Mouse (Mus musculus) midbrain, embryonic 16.5 days (tissue): ENCODE measurements around the gene Rdm1. TPM values are rescaled to one million over a fixed set of nuclear protein-coding genes. Genes with fewer than 3 reads are reported as not detected.

Source experiments
- ATAC-seq: fragments of 200-750 bp; cut with Nextera tagmentation; 2 replicates; pipeline ENCODE4 v1.8.0; 2017; ENCODE audit warnings: moderate TSS enrichment
- H3K27ac ChIP-seq: fragments of 300-500 bp; sonication (generic); 2 replicates; pipeline ENCODE4 v1.5.1; 2014; ENCODE audit warnings: mild to moderate bottlenecking, low read length, mixed read lengths
- H3K27me3 ChIP-seq: fragments of 300-500 bp; sonication (generic); 2 replicates; pipeline ENCODE4 v1.6.1; 2014; ENCODE audit warnings: low read depth, low read length, mixed read lengths; ENCODE audit not compliant: control insufficient read depth, insufficient read depth
- H3K36me3 ChIP-seq: fragments of 300-500 bp; sonication (generic); 2 replicates; pipeline ENCODE4 v1.6.1; 2014; ENCODE audit warnings: mild to moderate bottlenecking, low read length, moderate library complexity, mixed read lengths; ENCODE audit not compliant: control insufficient read depth, insufficient read depth
- H3K4me1 ChIP-seq: fragments of 300-500 bp; sonication (generic); 2 replicates; pipeline ENCODE4 v1.6.1; 2014; ENCODE audit warnings: mild to moderate bottlenecking, low read length, mixed read lengths; ENCODE audit not compliant: control insufficient read depth, insufficient read depth
- H3K4me2 ChIP-seq: fragments of 300-500 bp; sonication (generic); 2 replicates; pipeline ENCODE4 v1.6.1; 2014; ENCODE audit warnings: mild to moderate bottlenecking, low read length, mixed read lengths
- H3K4me3 ChIP-seq: fragments of 300-500 bp; sonication (generic); 2 replicates; pipeline ENCODE4 v1.5.1; 2014; ENCODE audit warnings: low read depth, mild to moderate bottlenecking, low read length, moderate library complexity, mixed read lengths
- H3K9ac ChIP-seq: fragments of 300-500 bp; sonication (generic); 2 replicates; pipeline ENCODE4 v1.6.1; 2014; ENCODE audit warnings: low read depth, low read length, mixed read lengths
- H3K9me3 ChIP-seq: fragments of 300-500 bp; sonication (generic); replicated peaks from 2 replicates; pipeline ENCODE4 v1.6.1; 2014; ENCODE audit warnings: mild to moderate bottlenecking, low read length, mixed read lengths; ENCODE audit not compliant: control insufficient read depth, poor library complexity, severe bottlenecking
- WGBS: fragments of 180-500 bp; shearing (Covaris S2); extraction: QIAGEN DNeasy Blood & Tissue Kit; methylation state at CpG from one replicate; pipeline ENCODE4 v1.1.7; 2014; 5-methylcytosine and 5-hydroxymethylcytosine counted together
- polyA plus RNA-seq: library from polyadenylated mRNA; unstranded; fragments of >200 nt; fragmentation: Nextera tagmentation; extraction: Ambion mirVana; gene quantifications from 2 replicates; pipeline ENCODE4 v1.2.1, GENCODE M21; 2015

The Rdm1 gene
- polyA plus RNA-seq, 1 experiment from 2014 or later, result 10.6 TPM

- Histone ChIP-seq H3K4me3 (no peak overlapping the region), H3K4me2 (no peak overlapping the region), H3K27ac (no peak overlapping the region), H3K27me3 (no peaks in the 10 kb centered on the region), H3K4me1 (peaks cover 9% of the 10 kb centered on the region; the same call in 1 of the 2 replicates), H3K36me3 (no peaks in the 10 kb centered on the region), H3K9me3 (no peaks in the 10 kb centered on the region), H3K9ac (no peak overlapping the region)
- ATAC-seq, result no peak
- 90% methylated on average over 1 of the region's 1 CpGs for WGBS
Observed at GRCm38 (mm10) chr11:101670334-101670733, 43.3 kb downstream of the Rdm1 start.

GRCm38 (mm10) chr11:101671255-101671654 is 44.3 kb downstream of the Rdm1 start:
- Histone ChIP-seq H3K4me2 (no peak overlapping the region), H3K4me1 (0 out of 2 replicates have a peak, but pooled peaks cover 6% of the 10 kb centered on the region), H3K36me3 (no peaks in the 10 kb centered on the region), H3K9me3 (no peaks in the 10 kb centered on the region), H3K27ac (no peak overlapping the region), H3K27me3 (no peaks in the 10 kb centered on the region), H3K4me3 (no peak overlapping the region), H3K9ac (no peak overlapping the region)
- ATAC-seq, result no peak
- WGBS, result 85% methylated on average over 4 of the region's 4 CpGs

- Histone ChIP-seq H3K4me3 (no peak overlapping the region), H3K4me1 (0 out of 2 replicates have a peak, but pooled peaks cover under 1% of the 10 kb centered on the region), H3K9me3 (no peaks in the 10 kb centered on the region), H3K36me3 (no peaks in the 10 kb centered on the region), H3K9ac (no peak overlapping the region), H3K27ac (no peak overlapping the region), H3K4me2 (no peak overlapping the region), H3K27me3 (no peaks in the 10 kb centered on the region)
- 36% methylated on average over 16 of the region's 16 CpGs for WGBS
- ATAC-seq, result no peak
Observed at GRCm38 (mm10) chr11:101673010-101673642, 46.1 kb downstream of the Rdm1 start.

- Histone ChIP-seq H3K27ac (no peak overlapping the region), H3K27me3 (no peaks in the 10 kb centered on the region), H3K4me1 (no peaks in the 10 kb centered on the region), H3K9ac (no peak overlapping the region), H3K9me3 (no peaks in the 10 kb centered on the region), H3K4me3 (no peak overlapping the region), H3K36me3 (no peaks in the 10 kb centered on the region), H3K4me2 (no peak overlapping the region)
- WGBS, result 94% methylated on average over 5 of the region's 5 CpGs
- no peak for ATAC-seq
Observed at GRCm38 (mm10) chr11:101674106-101674505, 47.1 kb downstream of the Rdm1 start.

- H3K4me2 ChIP-seq, result no peak overlapping the region
- no peaks in the 10 kb centered on the region for H3K36me3 ChIP-seq
- no peaks in the 10 kb centered on the region for H3K9me3 ChIP-seq
- H3K27me3 ChIP-seq, result no peaks in the 10 kb centered on the region
- 96% methylated on average over 4 of the region's 4 CpGs for WGBS
- no peak overlapping the region for H3K27ac ChIP-seq
- H3K4me3 ChIP-seq, result no peak overlapping the region
- H3K9ac ChIP-seq, result no peak overlapping the region
- no peak for ATAC-seq
- H3K4me1 ChIP-seq, result no peaks in the 10 kb centered on the region
Observed at GRCm38 (mm10) chr11:101675349-101675748, 48.4 kb downstream of the Rdm1 start.

GRCm38 (mm10) chr11:101677655-101678054 is 50.7 kb downstream of the Rdm1 start:
- H3K27me3 ChIP-seq, result no peaks in the 10 kb centered on the region
- 86% methylated on average over 12 of the region's 12 CpGs for WGBS
- no peak overlapping the region for H3K4me3 ChIP-seq
- H3K4me1 ChIP-seq, result 0 out of 2 replicates have a peak, but pooled peaks cover 3% of the 10 kb centered on the region
- ATAC-seq, result no peak
- no peaks in the 10 kb centered on the region for H3K9me3 ChIP-seq
- no peak overlapping the region for H3K27ac ChIP-seq
- H3K4me2 ChIP-seq, result no peak overlapping the region
- 0 out of 2 replicates have a peak overlapping the region, but pooled peaks have one; percentile 25 for H3K9ac ChIP-seq
- no peaks in the 10 kb centered on the region for H3K36me3 ChIP-seq

- Histone ChIP-seq H3K36me3 (no peaks in the 10 kb centered on the region), H3K27me3 (no peaks in the 10 kb centered on the region), H3K4me2 (no peak overlapping the region), H3K27ac (no peak overlapping the region), H3K4me3 (no peak overlapping the region), H3K9ac (no peak overlapping the region), H3K4me1 (0 out of 2 replicates have a peak, but pooled peaks cover 3% of the 10 kb centered on the region), H3K9me3 (no peaks in the 10 kb centered on the region)
- ATAC-seq, result no peak
- WGBS, result 80% methylated on average over 5 of the region's 5 CpGs
Observed at GRCm38 (mm10) chr11:101678770-101679169, 51.8 kb downstream of the Rdm1 start.

GRCm38 (mm10) chr11:101679907-101680306 is 52.9 kb downstream of the Rdm1 start:
- H3K27me3 ChIP-seq, result no peaks in the 10 kb centered on the region
- 0 out of 2 replicates have a peak, but pooled peaks cover 3% of the 10 kb centered on the region for H3K4me1 ChIP-seq
- no peak overlapping the region for H3K4me3 ChIP-seq
- 57% methylated on average over 5 of the region's 7 CpGs for WGBS
- no peak overlapping the region for H3K9ac ChIP-seq
- no peak overlapping the region for H3K4me2 ChIP-seq
- ATAC-seq, result no peak
- H3K36me3 ChIP-seq, result no peaks in the 10 kb centered on the region
- no peaks in the 10 kb centered on the region for H3K9me3 ChIP-seq
- H3K27ac ChIP-seq, result no peak overlapping the region

- Histone ChIP-seq H3K4me1 (0 out of 2 replicates have a peak, but pooled peaks cover 3% of the 10 kb centered on the region), H3K9me3 (no peaks in the 10 kb centered on the region), H3K27ac (no peak overlapping the region), H3K27me3 (no peaks in the 10 kb centered on the region), H3K4me2 (no peak overlapping the region), H3K4me3 (no peak overlapping the region), H3K36me3 (no peaks in the 10 kb centered on the region), H3K9ac (no peak overlapping the region)
- 37% methylated on average over 3 of the region's 3 CpGs for WGBS
- ATAC-seq, result no peak
Observed at GRCm38 (mm10) chr11:101680634-101681325, 53.8 kb downstream of the Rdm1 start.
